Mouse (Mus musculus): Measurements from ENCODE around the gene Manbal. TPM values are rescaled to one million over a fixed set of nuclear protein-coding genes. Genes with fewer than 3 reads are reported as not detected.

Gene Manbal
- polyA plus RNA-seq, 1 experiment from 2014 or later = 71.3 TPM

- WGBS = 66% methylated on average over 6 of the region's 6 CpGs
- no peak for ATAC-seq
- Histone ChIP-seq H3K9me3 (ENCODE audit: control insufficient read depth, low read length) (no peaks in the 10 kb centered on the region), H3K27me3 (replicated peaks; ENCODE audit: control insufficient read depth, insufficient read depth, low read length) (no peaks in the 10 kb centered on the region), H3K4me1 (ENCODE audit: control insufficient read depth, insufficient read depth, low read length) (peaks cover 36% of the 10 kb centered on the region), H3K4me3 (ENCODE audit: low read length) (no peak overlapping the region), H3K27ac (ENCODE audit: low read length) (no peak overlapping the region; the same call in 1 of the 2 replicates), H3K36me3 (ENCODE audit: control insufficient read depth, insufficient read depth, low read length) (no peaks in the 10 kb centered on the region), H3K4me2 (ENCODE audit: low read depth, low read length) (no peak overlapping the region), H3K9ac (ENCODE audit: low read depth, low read length) (no peak overlapping the region)
Observed at GRCm38 (mm10) chr2:157417229-157417628, 49.8 kb downstream of the Manbal start.

GRCm38 (mm10) chr2:157418206-157418605 lies 50.8 kb downstream of the Manbal start, which contains the start of gene Src:
Gene Src (plus strand): TSS chr2:157418444.
- peak within 1 kb of the TSS; percentile 42 for H3K4me2 ChIP-seq (ENCODE audit: low read depth, low read length)
- peak; percentile 47 for ATAC-seq
- WGBS = 25% methylated on average over 13 of the region's 13 CpGs
- no peaks in the 10 kb centered on the region for H3K36me3 ChIP-seq (ENCODE audit: control insufficient read depth, insufficient read depth, low read length)
- peaks cover 41% of the 10 kb centered on the region for H3K4me1 ChIP-seq (ENCODE audit: control insufficient read depth, insufficient read depth, low read length)
- H3K4me3 ChIP-seq (ENCODE audit: low read length) = peak within 1 kb of the TSS; percentile 3; the same call in 1 of the 2 replicates
- no peaks in the 10 kb centered on the region for H3K9me3 ChIP-seq (ENCODE audit: control insufficient read depth, low read length)
- H3K9ac ChIP-seq (ENCODE audit: low read depth, low read length) = peak within 1 kb of the TSS; percentile 55
- no peaks in the 10 kb centered on the region for H3K27me3 ChIP-seq (replicated peaks; ENCODE audit: control insufficient read depth, insufficient read depth, low read length)
- peak within 1 kb of the TSS; percentile 23 for H3K27ac ChIP-seq (ENCODE audit: low read length)

GRCm38 (mm10) chr2:157418609-157419071 lies 51.2 kb downstream of the Manbal start:
- 5% methylated on average over 7 of the region's 7 CpGs for WGBS
- Histone ChIP-seq H3K9me3 (ENCODE audit: control insufficient read depth, low read length) (no peaks in the 10 kb centered on the region), H3K4me2 (ENCODE audit: low read depth, low read length) (peak overlapping the region; percentile 42), H3K27me3 (replicated peaks; ENCODE audit: control insufficient read depth, insufficient read depth, low read length) (no peaks in the 10 kb centered on the region), H3K9ac (ENCODE audit: low read depth, low read length) (peak overlapping the region; percentile 55), H3K4me1 (ENCODE audit: control insufficient read depth, insufficient read depth, low read length) (peaks cover 46% of the 10 kb centered on the region), H3K27ac (ENCODE audit: low read length) (peak overlapping the region; percentile 23), H3K4me3 (ENCODE audit: low read length) (peak overlapping the region; percentile 3; the same call in 1 of the 2 replicates), H3K36me3 (ENCODE audit: control insufficient read depth, insufficient read depth, low read length) (no peaks in the 10 kb centered on the region)
- peak; percentile 1; the same call in 1 of the 2 replicates for ATAC-seq

- Histone ChIP-seq H3K9me3 (ENCODE audit: control insufficient read depth, low read length) (no peaks in the 10 kb centered on the region), H3K27ac (ENCODE audit: low read length) (no peak overlapping the region), H3K4me1 (ENCODE audit: control insufficient read depth, insufficient read depth, low read length) (peaks cover 46% of the 10 kb centered on the region), H3K4me3 (ENCODE audit: low read length) (no peak overlapping the region), H3K27me3 (replicated peaks; ENCODE audit: control insufficient read depth, insufficient read depth, low read length) (no peaks in the 10 kb centered on the region), H3K36me3 (ENCODE audit: control insufficient read depth, insufficient read depth, low read length) (no peaks in the 10 kb centered on the region), H3K9ac (ENCODE audit: low read depth, low read length) (0 out of 2 replicates have a peak overlapping the region, but pooled peaks have one; percentile 55), H3K4me2 (ENCODE audit: low read depth, low read length) (no peak overlapping the region)
- ATAC-seq = no peak
Observed at GRCm38 (mm10) chr2:157419506-157419905, 52.1 kb downstream of the Manbal start.

GRCm38 (mm10) chr2:157420404-157420803 lies 53.0 kb downstream of the Manbal start:
- Histone ChIP-seq H3K9ac (ENCODE audit: low read depth, low read length) (no peak overlapping the region), H3K36me3 (ENCODE audit: control insufficient read depth, insufficient read depth, low read length) (no peaks in the 10 kb centered on the region), H3K4me1 (ENCODE audit: control insufficient read depth, insufficient read depth, low read length) (peaks cover 53% of the 10 kb centered on the region), H3K9me3 (ENCODE audit: control insufficient read depth, low read length) (no peaks in the 10 kb centered on the region), H3K4me2 (ENCODE audit: low read depth, low read length) (no peak overlapping the region), H3K27ac (ENCODE audit: low read length) (no peak overlapping the region), H3K27me3 (replicated peaks; ENCODE audit: control insufficient read depth, insufficient read depth, low read length) (no peaks in the 10 kb centered on the region), H3K4me3 (ENCODE audit: low read length) (no peak overlapping the region)
- WGBS = 83% methylated on average over 4 of the region's 4 CpGs
- no peak; the same call in 1 of the 2 replicates for ATAC-seq

GRCm38 (mm10) chr2:157422062-157422655 lies 54.8 kb downstream of the Manbal start:
- H3K4me1 ChIP-seq (ENCODE audit: control insufficient read depth, insufficient read depth, low read length) = peaks cover 70% of the 10 kb centered on the region
- peak overlapping the region; percentile 98 for H3K27ac ChIP-seq (ENCODE audit: low read length)
- H3K4me3 ChIP-seq (ENCODE audit: low read length) = no peak overlapping the region
- no peaks in the 10 kb centered on the region for H3K36me3 ChIP-seq (ENCODE audit: control insufficient read depth, insufficient read depth, low read length)
- no peaks in the 10 kb centered on the region for H3K9me3 ChIP-seq (ENCODE audit: control insufficient read depth, low read length)
- WGBS = 56% methylated on average over 11 of the region's 11 CpGs
- no peak for ATAC-seq
- H3K4me2 ChIP-seq (ENCODE audit: low read depth, low read length) = no peak overlapping the region
- no peaks in the 10 kb centered on the region for H3K27me3 ChIP-seq (replicated peaks; ENCODE audit: control insufficient read depth, insufficient read depth, low read length)
- H3K9ac ChIP-seq (ENCODE audit: low read depth, low read length) = peak overlapping the region; percentile 93

GRCm38 (mm10) chr2:157422854-157423705 lies 55.7 kb downstream of the Manbal start:
- no peaks in the 10 kb centered on the region for H3K36me3 ChIP-seq (ENCODE audit: control insufficient read depth, insufficient read depth, low read length)
- H3K27ac ChIP-seq (ENCODE audit: low read length) = peak overlapping the region; percentile 98
- H3K4me2 ChIP-seq (ENCODE audit: low read depth, low read length) = peak overlapping the region; percentile 91
- peak overlapping the region; percentile 93 for H3K9ac ChIP-seq (ENCODE audit: low read depth, low read length)
- H3K27me3 ChIP-seq (replicated peaks; ENCODE audit: control insufficient read depth, insufficient read depth, low read length) = no peaks in the 10 kb centered on the region
- H3K4me1 ChIP-seq (ENCODE audit: control insufficient read depth, insufficient read depth, low read length) = peaks cover 68% of the 10 kb centered on the region
- no peaks in the 10 kb centered on the region for H3K9me3 ChIP-seq (ENCODE audit: control insufficient read depth, low read length)
- peak; percentile 66 for ATAC-seq
- 41% methylated on average over 11 of the region's 11 CpGs for WGBS
- peak overlapping the region; percentile 88 for H3K4me3 ChIP-seq (ENCODE audit: low read length)

- H3K4me2 ChIP-seq (ENCODE audit: low read depth, low read length) = peak overlapping the region; percentile 91
- no peaks in the 10 kb centered on the region for H3K36me3 ChIP-seq (ENCODE audit: control insufficient read depth, insufficient read depth, low read length)
- no peak for ATAC-seq
- H3K4me1 ChIP-seq (ENCODE audit: control insufficient read depth, insufficient read depth, low read length) = peaks cover 68% of the 10 kb centered on the region
- peak overlapping the region; percentile 93 for H3K9ac ChIP-seq (ENCODE audit: low read depth, low read length)
- no peaks in the 10 kb centered on the region for H3K27me3 ChIP-seq (replicated peaks; ENCODE audit: control insufficient read depth, insufficient read depth, low read length)
- WGBS = 5% methylated on average over 21 of the region's 21 CpGs
- H3K9me3 ChIP-seq (ENCODE audit: control insufficient read depth, low read length) = no peaks in the 10 kb centered on the region
- peak overlapping the region; percentile 98 for H3K27ac ChIP-seq (ENCODE audit: low read length)
- peak overlapping the region; percentile 88 for H3K4me3 ChIP-seq (ENCODE audit: low read length)
Observed at GRCm38 (mm10) chr2:157423706-157424125, 56.3 kb downstream of the Manbal start.

- Histone ChIP-seq H3K4me1 (ENCODE audit: control insufficient read depth, insufficient read depth, low read length) (peaks cover 70% of the 10 kb centered on the region), H3K27ac (ENCODE audit: low read length) (peak overlapping the region; percentile 98), H3K4me3 (ENCODE audit: low read length) (peak overlapping the region; percentile 88), H3K9ac (ENCODE audit: low read depth, low read length) (peak overlapping the region; percentile 93), H3K36me3 (ENCODE audit: control insufficient read depth, insufficient read depth, low read length) (no peaks in the 10 kb centered on the region), H3K4me2 (ENCODE audit: low read depth, low read length) (peak overlapping the region; percentile 91), H3K27me3 (replicated peaks; ENCODE audit: control insufficient read depth, insufficient read depth, low read length) (no peaks in the 10 kb centered on the region), H3K9me3 (ENCODE audit: control insufficient read depth, low read length) (no peaks in the 10 kb centered on the region)
- ATAC-seq = no peak
- WGBS = under 1% methylated on average over 76 of the region's 98 CpGs
Observed at GRCm38 (mm10) chr2:157424126-157424903, 56.9 kb downstream of the Manbal start.
